Mouse (Mus musculus) MN1 (cell line): Measurements from ENCODE around the gene Lyrm7.
A peak's percentile ranks its signal among the peaks of the same experiment; 100 is the strongest.

Source experiments
- DNase-seq: peaks from one replicate; pipeline ENCODE4 v3.0.0-alpha.2; 2016; ENCODE audit warnings: low spot score

The Lyrm7 gene

GRCm38 (mm10) chr11:54801791-54802558 lies 58.7 kb downstream of the Lyrm7 start:
- no peak for DNase-seq

GRCm38 (mm10) chr11:54796551-54796950 lies 64.2 kb downstream of the Lyrm7 start:
- DNase-seq, result peak; percentile 36

- DNase-seq, result no peak
Observed at GRCm38 (mm10) chr11:54794678-54795077, 66.0 kb downstream of the Lyrm7 start.

GRCm38 (mm10) chr11:54793173-54793572 lies 67.5 kb downstream of the Lyrm7 start:
- no peak for DNase-seq

GRCm38 (mm10) chr11:54791458-54791857 lies 69.3 kb downstream of the Lyrm7 start:
- no peak for DNase-seq

- peak; percentile 99 for DNase-seq
Observed at GRCm38 (mm10) chr11:54787488-54788474, 72.9 kb downstream of the Lyrm7 start, which contains the start of gene Cdc42se2. Gene Cdc42se2, minus strand, starts transcription at chr11:54787675.

GRCm38 (mm10) chr11:54786858-54787487 lies 73.7 kb downstream of the Lyrm7 start:
- DNase-seq, result peak; percentile 79

GRCm38 (mm10) chr11:54785566-54785965 lies 75.2 kb downstream of the Lyrm7 start:
- no peak for DNase-seq

GRCm38 (mm10) chr11:54784436-54784835 lies 76.3 kb downstream of the Lyrm7 start:
- no peak for DNase-seq

GRCm38 (mm10) chr11:54782253-54782652 lies 78.5 kb downstream of the Lyrm7 start:
- DNase-seq, result no peak

GRCm38 (mm10) chr11:54779946-54780345 lies 80.8 kb downstream of the Lyrm7 start:
- DNase-seq, result no peak

GRCm38 (mm10) chr11:54778131-54778844 lies 82.4 kb downstream of the Lyrm7 start:
- DNase-seq, result peak; percentile 20

GRCm38 (mm10) chr11:54777387-54778130 lies 83.2 kb downstream of the Lyrm7 start:
- DNase-seq, result no peak
